Mouse (Mus musculus) hindbrain, embryonic 11.5 days (tissue): ENCODE results near the gene Pcbd2. TPM values are rescaled to one million over a fixed set of nuclear protein-coding genes. Genes with fewer than 3 reads are reported as not detected.
A peak's percentile ranks its signal among the peaks of the same experiment; 100 is the strongest.

Source experiments
- ATAC-seq: fragments of 200-750 bp; cut with Nextera tagmentation; 2 replicates; pipeline ENCODE4 v1.8.0; 2017; ENCODE audit warnings: mild to moderate bottlenecking, moderate TSS enrichment, moderate library complexity; ENCODE audit not compliant: low FRiP score
- DNase-seq: peaks from one replicate; pipeline ENCODE4 v3.0.0-alpha.2; 2015; ENCODE audit warnings: low spot score
- H3K27ac ChIP-seq: fragments of 300-500 bp; sonication (generic); 2 replicates; pipeline ENCODE4 v1.5.1; 2014; ENCODE audit warnings: mild to moderate bottlenecking, low read depth, low read length
- H3K27me3 ChIP-seq: fragments of 300-500 bp; sonication (generic); 2 replicates; pipeline ENCODE4 v1.6.1; 2014; ENCODE audit warnings: mild to moderate bottlenecking, low read length, moderate library complexity, mixed read lengths; ENCODE audit not compliant: control insufficient read depth, insufficient read depth
- H3K36me3 ChIP-seq: fragments of 300-500 bp; sonication (generic); 2 replicates; pipeline ENCODE4 v1.6.1; 2014; ENCODE audit warnings: mild to moderate bottlenecking, low read length, moderate library complexity, mixed read lengths; ENCODE audit not compliant: control insufficient read depth, insufficient read depth
- H3K4me1 ChIP-seq: fragments of 300-500 bp; sonication (generic); replicated peaks from 2 replicates; pipeline ENCODE4 v1.6.1; 2014; ENCODE audit warnings: low read length, mixed read lengths; ENCODE audit not compliant: control insufficient read depth, insufficient read depth
- H3K4me2 ChIP-seq: fragments of 300-500 bp; sonication (generic); replicated peaks from 2 replicates; pipeline ENCODE4 v1.6.1; 2014; ENCODE audit warnings: mild to moderate bottlenecking, low read depth, low read length
- H3K4me3 ChIP-seq: fragments of 300-500 bp; sonication (generic); 2 replicates; pipeline ENCODE4 v1.5.1; 2014; ENCODE audit warnings: low read depth, low read length
- H3K9ac ChIP-seq: fragments of 300-500 bp; sonication (generic); 2 replicates; pipeline ENCODE4 v1.6.1; 2014; ENCODE audit warnings: low read depth, low read length
- H3K9me3 ChIP-seq: fragments of 300-500 bp; sonication (generic); 2 replicates; pipeline ENCODE4 v1.6.1; 2016; ENCODE audit warnings: low read length; ENCODE audit not compliant: control insufficient read depth
- WGBS: fragments of 180-500 bp; shearing (Covaris S2); extraction: QIAGEN DNeasy Blood & Tissue Kit; methylation state at CpG from one replicate; pipeline ENCODE4 v1.1.7; 2014; 5-methylcytosine and 5-hydroxymethylcytosine counted together
- polyA plus RNA-seq: library from polyadenylated mRNA; unstranded; fragments of >200 nt; fragmentation: Nextera tagmentation; extraction: Ambion mirVana; gene quantifications from 2 replicates; pipeline ENCODE4 v1.2.1, GENCODE M21; 2014

The Pcbd2 gene
- polyA plus RNA-seq, result 27.9 and 29.9 TPM in 2 replicates

- Histone ChIP-seq H3K4me1 (no peaks in the 10 kb centered on the region), H3K9me3 (no peaks in the 10 kb centered on the region), H3K4me3 (peak within 1 kb of the TSS; percentile 58), H3K27ac (peak within 1 kb of the TSS; percentile 96), H3K9ac (peak within 1 kb of the TSS; percentile 77), H3K4me2 (peak within 1 kb of the TSS; percentile 58), H3K36me3 (0 out of 2 replicates have a peak, but pooled peaks cover 2% of the 10 kb centered on the region), H3K27me3 (no peaks in the 10 kb centered on the region)
- DNase-seq (peak; percentile 85), ATAC-seq (peak; percentile 90)
- WGBS, result under 1% methylated on average over 55 of the region's 73 CpGs
These were observed at the start of gene Pcbd2 for GRCm38 (mm10) chr13:55727120-55727838. Gene Pcbd2, plus strand, starts transcription at chr13:55727368.

GRCm38 (mm10) chr13:55682201-55682600 is 45.0 kb upstream of the Pcbd2 start:
- no peak overlapping the region for H3K4me3 ChIP-seq
- no peak for ATAC-seq
- H3K9ac ChIP-seq, result no peak overlapping the region
- no peaks in the 10 kb centered on the region for H3K9me3 ChIP-seq
- H3K27ac ChIP-seq, result no peak overlapping the region
- DNase-seq, result no peak
- H3K4me1 ChIP-seq, result no peaks in the 10 kb centered on the region
- 88% methylated on average over 9 of the region's 9 CpGs for WGBS
- H3K36me3 ChIP-seq, result peaks cover 7% of the 10 kb centered on the region; the same call in 1 of the 2 replicates
- no peaks in the 10 kb centered on the region for H3K27me3 ChIP-seq
- H3K4me2 ChIP-seq, result no peak overlapping the region

GRCm38 (mm10) chr13:55683581-55683980 is 43.6 kb upstream of the Pcbd2 start:
- no peak for DNase-seq
- peaks cover 4% of the 10 kb centered on the region; the same call in 1 of the 2 replicates for H3K36me3 ChIP-seq
- no peak overlapping the region for H3K4me3 ChIP-seq
- H3K27me3 ChIP-seq, result no peaks in the 10 kb centered on the region
- H3K4me2 ChIP-seq, result no peak overlapping the region
- peaks cover 3% of the 10 kb centered on the region for H3K4me1 ChIP-seq
- no peaks in the 10 kb centered on the region for H3K9me3 ChIP-seq
- WGBS, result 92% methylated on average over 3 of the region's 3 CpGs
- no peak overlapping the region for H3K9ac ChIP-seq
- no peak for ATAC-seq
- no peak overlapping the region for H3K27ac ChIP-seq

- Histone ChIP-seq H3K27me3 (no peaks in the 10 kb centered on the region), H3K9ac (peak overlapping the region; percentile 19; the same call in 1 of the 2 replicates), H3K27ac (peak overlapping the region; percentile 17; the same call in 1 of the 2 replicates), H3K9me3 (no peaks in the 10 kb centered on the region), H3K4me2 (no peak overlapping the region), H3K4me3 (no peak overlapping the region), H3K4me1 (peaks cover 3% of the 10 kb centered on the region), H3K36me3 (no peaks in the 10 kb centered on the region)
- DNase-seq, result peak; percentile 47
- WGBS, result 72% methylated on average over 9 of the region's 9 CpGs
- ATAC-seq, result 0 out of 2 replicates have a peak, but pooled peaks have one; percentile 51
These were observed 41.0 kb upstream of the Pcbd2 start for GRCm38 (mm10) chr13:55686107-55686633.

GRCm38 (mm10) chr13:55687927-55688602 is 39.1 kb upstream of the Pcbd2 start:
- H3K4me2 ChIP-seq, result no peak overlapping the region
- no peaks in the 10 kb centered on the region for H3K36me3 ChIP-seq
- 22% methylated on average over 4 of the region's 4 CpGs for WGBS
- no peaks in the 10 kb centered on the region for H3K9me3 ChIP-seq
- ATAC-seq (no peak), DNase-seq (peak; percentile 66)
- H3K9ac ChIP-seq, result peak overlapping the region; percentile 5; the same call in 1 of the 2 replicates
- peaks cover 3% of the 10 kb centered on the region for H3K4me1 ChIP-seq
- peak overlapping the region; percentile 25 for H3K27ac ChIP-seq
- H3K4me3 ChIP-seq, result no peak overlapping the region
- H3K27me3 ChIP-seq, result no peaks in the 10 kb centered on the region

GRCm38 (mm10) chr13:55692535-55693242 is 34.5 kb upstream of the Pcbd2 start, which contains the start of gene B230219D22Rik:
Gene B230219D22Rik, plus strand, starts transcription at chr13:55693124.
- no peaks in the 10 kb centered on the region for H3K9me3 ChIP-seq
- H3K4me3 ChIP-seq, result peak within 1 kb of the TSS; percentile 82

GRCm38 (mm10) chr13:55693243-55693721 is 33.9 kb upstream of the Pcbd2 start:
- peak overlapping the region; percentile 71 for H3K4me2 ChIP-seq
- no peaks in the 10 kb centered on the region for H3K36me3 ChIP-seq
- H3K9me3 ChIP-seq, result no peaks in the 10 kb centered on the region
- no peaks in the 10 kb centered on the region for H3K27me3 ChIP-seq
- H3K4me3 ChIP-seq, result peak overlapping the region; percentile 82
- peak overlapping the region; percentile 95 for H3K9ac ChIP-seq
- WGBS, result 0% methylated on average over 36 of the region's 70 CpGs
- ATAC-seq (peak; percentile 75), DNase-seq (peak; percentile 70)
- H3K4me1 ChIP-seq, result no peaks in the 10 kb centered on the region; the same call in 1 of the 2 replicates
- H3K27ac ChIP-seq, result peak overlapping the region; percentile 97

More at GRCm38 (mm10) chr13:55692535-55693242, 34.5 kb upstream of the Pcbd2 start, which contains the start of gene B230219D22Rik:
- ATAC-seq, result peak; percentile 95
- Histone ChIP-seq H3K4me2 (peak within 1 kb of the TSS; percentile 71), H3K27me3 (no peaks in the 10 kb centered on the region), H3K9ac (peak within 1 kb of the TSS; percentile 95), H3K36me3 (no peaks in the 10 kb centered on the region), H3K4me1 (peaks cover 3% of the 10 kb centered on the region), H3K27ac (peak within 1 kb of the TSS; percentile 97)
- DNase-seq, result peak; percentile 97
- 3% methylated on average over 49 of the region's 51 CpGs for WGBS

GRCm38 (mm10) chr13:55694110-55694509 is 33.1 kb upstream of the Pcbd2 start:
- peak overlapping the region; percentile 71 for H3K4me2 ChIP-seq

More at GRCm38 (mm10) chr13:55694110-55694509, 33.1 kb upstream of the Pcbd2 start:
- 27% methylated on average over 8 of the region's 8 CpGs for WGBS
- Histone ChIP-seq H3K27me3 (no peaks in the 10 kb centered on the region), H3K27ac (0 out of 2 replicates have a peak overlapping the region, but pooled peaks have one; percentile 10), H3K36me3 (peaks cover 3% of the 10 kb centered on the region; the same call in 1 of the 2 replicates), H3K9ac (peak overlapping the region; percentile 95), H3K4me3 (peak overlapping the region; percentile 82), H3K9me3 (no peaks in the 10 kb centered on the region), H3K4me1 (no peaks in the 10 kb centered on the region; the same call in 1 of the 2 replicates)
- no peak for ATAC-seq
- DNase-seq, result peak; percentile 33
